Mouse (Mus musculus): Measurements from ENCODE around the gene Helq.

The Helq gene

GRCm38 (mm10) chr5:100798165-100798860 lies at the start of gene Helq, which contains the start of gene Mrps18c:
Gene Helq, minus strand, starts transcription at chr5:100798598.
Gene Mrps18c, plus strand, starts transcription at chr5:100798627.
- DNase-seq (ENCODE audit: low read depth) = peak; percentile 88

GRCm38 (mm10) chr5:100847143-100847542 lies 48.7 kb upstream of the Helq start:
- no peak for DNase-seq (ENCODE audit: low read depth)

- DNase-seq (ENCODE audit: low read depth) = no peak
Observed at GRCm38 (mm10) chr5:100846599-100846920, 48.2 kb upstream of the Helq start.

GRCm38 (mm10) chr5:100845848-100846598 lies 47.6 kb upstream of the Helq start:
- DNase-seq (ENCODE audit: low read depth) = peak; percentile 72

GRCm38 (mm10) chr5:100845485-100845847 lies 47.1 kb upstream of the Helq start, which contains the start of gene Gpat3:
Gene Gpat3, plus strand, starts transcription at chr5:100845713.
- peak; percentile 36 for DNase-seq (ENCODE audit: low read depth)

- DNase-seq (ENCODE audit: low read depth) = no peak
Observed at GRCm38 (mm10) chr5:100844485-100844884, 46.1 kb upstream of the Helq start.

GRCm38 (mm10) chr5:100837907-100838306 lies 39.5 kb upstream of the Helq start:
- no peak for DNase-seq (ENCODE audit: low read depth)

- DNase-seq (ENCODE audit: low read depth) = no peak
Observed at GRCm38 (mm10) chr5:100835862-100836538, 37.6 kb upstream of the Helq start.

- DNase-seq (ENCODE audit: low read depth) = no peak
Observed at GRCm38 (mm10) chr5:100833841-100834240, 35.4 kb upstream of the Helq start.

- DNase-seq (ENCODE audit: low read depth) = no peak
Observed at GRCm38 (mm10) chr5:100832680-100833079, 34.3 kb upstream of the Helq start.

GRCm38 (mm10) chr5:100828701-100829100 lies 30.3 kb upstream of the Helq start:
- DNase-seq (ENCODE audit: low read depth) = no peak

- DNase-seq (ENCODE audit: low read depth) = peak; percentile 46
Observed at GRCm38 (mm10) chr5:100826531-100826930, 28.1 kb upstream of the Helq start.

GRCm38 (mm10) chr5:100825975-100826374 lies 27.6 kb upstream of the Helq start:
- DNase-seq (ENCODE audit: low read depth) = peak; percentile 65

GRCm38 (mm10) chr5:100822826-100823225 lies 24.4 kb upstream of the Helq start:
- no peak for DNase-seq (ENCODE audit: low read depth)

GRCm38 (mm10) chr5:100821375-100821774 lies 23.0 kb upstream of the Helq start:
- no peak for DNase-seq (ENCODE audit: low read depth)

GRCm38 (mm10) chr5:100820483-100821184 lies 22.2 kb upstream of the Helq start, which contains the start of gene Abraxas1:
Gene Abraxas1, minus strand, starts transcription at chr5:100820965.
- peak; percentile 88 for DNase-seq (ENCODE audit: low read depth)

GRCm38 (mm10) chr5:100819568-100820480 lies 21.4 kb upstream of the Helq start:
- peak; percentile 59 for DNase-seq (ENCODE audit: low read depth)

GRCm38 (mm10) chr5:100818341-100818740 lies 19.9 kb upstream of the Helq start:
- no peak for DNase-seq (ENCODE audit: low read depth)

GRCm38 (mm10) chr5:100794084-100794483 lies 4.3 kb downstream of the Helq start:
- no peak for DNase-seq (ENCODE audit: low read depth)

- DNase-seq (ENCODE audit: low read depth) = no peak
Observed at GRCm38 (mm10) chr5:100792261-100792660, 6.1 kb downstream of the Helq start.

- no peak for DNase-seq (ENCODE audit: low read depth)
Observed at GRCm38 (mm10) chr5:100787527-100787926, 10.9 kb downstream of the Helq start.

Data from naive thymus-derived CD4-positive, alpha-beta T cell, adult 2 months (primary cell).